ENCODE assay signal across 18 mouse cellular contexts in the genomic region with DNA sequence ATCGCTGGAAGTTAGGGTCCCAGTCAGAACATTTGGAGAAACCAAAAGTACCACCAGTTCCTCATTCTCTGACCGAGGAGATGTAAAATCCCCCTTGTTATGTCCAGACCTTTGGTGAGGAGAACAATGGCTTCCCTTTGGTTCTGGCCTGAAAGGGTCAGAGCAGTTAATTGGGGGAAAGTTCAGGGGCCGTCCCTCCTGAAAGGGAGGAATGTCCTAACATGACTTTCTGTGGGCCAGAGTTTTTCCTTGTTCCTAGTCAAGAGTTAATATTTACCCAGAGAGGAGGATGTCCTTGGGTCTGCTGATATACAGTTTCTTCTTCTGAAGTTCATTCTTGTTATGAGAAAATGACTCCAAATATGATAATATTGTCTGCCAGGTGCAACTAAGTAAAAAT. TPM values are rescaled to one million over a fixed set of nuclear protein-coding genes. Genes with fewer than 3 reads are reported as not detected.
DNase-seq lines count a peak whose midpoint lies in the region; ATAC-seq and TF ChIP-seq lines count a peak whose summit lies in the region.
"Not testable (repeated sequence)": the region's sequence is repeated elsewhere in the genome, so short reads cannot be mapped to it uniquely, and the experiment has no call there.
"Had no signal": no experiment of that assay in that cellular context is flagged by ENCODE, and none has a peak within 500 bp of the region (broad histone marks: within the 10 kb centered on the region; RNA-seq: fewer than 3 reads in every experiment).

No protein-coding gene starts in this region.

- H3K4me1 ChIP-seq in kidney, adult 2 months (ENCODE audit: control insufficient read depth, insufficient read depth, low read length), result peaks cover 12% of the 10 kb centered on the region

- peak; percentile 28 for ATAC-seq in granulocyte monocyte progenitor cell, adult 5-6 weeks (replicated peaks; ENCODE audit: poor library complexity, severe bottlenecking)
- peak; percentile 17; the same call in 1 of the 2 replicates for ATAC-seq in megakaryocyte progenitor cell, adult 5-6 weeks (replicated peaks; ENCODE audit: poor library complexity)

- peak; percentile 75 for DNase-seq in kidney, adult 11 months
- peak; percentile 76 for DNase-seq in kidney, adult 2 months
- peak; percentile 83 for DNase-seq in kidney, adult 9 months
- DNase-seq in kidney, postnatal 14 days, result peak; percentile 62
- peak; percentile 70 to 77 for DNase-seq in kidney, postnatal 36 days

- not testable (repeated sequence) for TF ChIP-seq POLR2A in kidney, adult 2 months (IDR thresholded peaks at IDR 0.05; ENCODE audit: low read depth, low read length)

- H3K36me3 ChIP-seq in kidney, adult 2 months (ENCODE audit: control insufficient read depth, insufficient read depth, low read length), result not testable (repeated sequence)

- not testable (repeated sequence) for H3K4me3 ChIP-seq in kidney, adult 2 months (ENCODE audit: insufficient read depth, low read depth, low read length)

- H3K27ac ChIP-seq in kidney, adult 2 months (ENCODE audit: insufficient read depth, low read depth, low read length), result peak overlapping the region; percentile 58; the same call in 1 of the 2 replicates

- not testable (repeated sequence) for TF ChIP-seq CTCF in kidney, adult 2 months (conservative IDR thresholded peaks at IDR 0.05; ENCODE audit: insufficient read depth, insufficient read length, low read depth, low read length)

- H3K27me3 ChIP-seq in kidney, adult 2 months (replicated peaks; ENCODE audit: control insufficient read depth, insufficient read depth, low read length), result not testable (repeated sequence)

- 48% methylated on average over 3 of the region's 3 CpGs for WGBS in kidney, adult 2 months

RNA-seq across cellular contexts. Expression of a gene that starts 33.6 kb away (rescaled TPM):
- total RNA-seq in granulocyte monocyte progenitor cell, adult 5-6 weeks (2014; fragmentation: Nextera tagmentation), result not detected in 2 replicates
- not detected in 2 replicates for total RNA-seq in granulocyte monocyte progenitor cell, adult 5-6 weeks (2017)
- 0.18 TPM in 1 of 2 replicates, not detected in the other for polyA plus RNA-seq in kidney, adult 2 months (2012; rRNA removed)
- total RNA-seq in megakaryocyte progenitor cell, adult 5-6 weeks (2015), result not detected in 2 replicates
- total RNA-seq in megakaryocyte progenitor cell, adult 5-6 weeks (2017), result not detected in 2 replicates
- total RNA-seq: adrenal gland, adult 2 months; adrenal gland, postnatal 25 days; adrenal gland, postnatal 4 days; MEL had no signal
- polyA plus RNA-seq: adrenal gland, adult 2 months; C2C12; embryonic facial prominence, embryonic 10.5 days; embryonic facial prominence, embryonic 12.5 days; embryonic facial prominence, embryonic 14.5 days; forebrain, embryonic 11.5 days; forebrain, embryonic 13.5 days; forebrain, embryonic 15.5 days had no signal

RNA-seq across cellular contexts. Expression of a gene that starts 38.8 kb away (rescaled TPM):
- total RNA-seq in granulocyte monocyte progenitor cell, adult 5-6 weeks (2014; fragmentation: Nextera tagmentation), result 62.7 and 67.8 TPM in 2 replicates
- total RNA-seq in granulocyte monocyte progenitor cell, adult 5-6 weeks (2017), result 108 and 113 TPM in 2 replicates
- polyA plus RNA-seq in kidney, adult 2 months (2012; rRNA removed), result 136 and 197 TPM in 2 replicates
- total RNA-seq in megakaryocyte progenitor cell, adult 5-6 weeks (2015), result 98.1 and 98.8 TPM in 2 replicates
- total RNA-seq in megakaryocyte progenitor cell, adult 5-6 weeks (2017), result 108 and 118 TPM in 2 replicates
